Mouse (Mus musculus) intestine, postnatal 0 days (tissue): Measurements from ENCODE around the gene Lect2. TPM values are rescaled to one million over a fixed set of nuclear protein-coding genes. Genes with fewer than 3 reads are reported as not detected.

Experiments
- ATAC-seq: fragments of 200-750 bp; cut with Nextera tagmentation; 2 replicates; pipeline ENCODE4 v1.8.0; 2017; ENCODE audit warnings: mild to moderate bottlenecking, moderate TSS enrichment, moderate library complexity
- H3K27ac ChIP-seq: fragments of 300-500 bp; sonication (generic); 2 replicates; pipeline ENCODE4 v1.5.1; 2014; ENCODE audit warnings: mild to moderate bottlenecking, low read depth, low read length, moderate library complexity
- H3K27me3 ChIP-seq: fragments of 300-500 bp; sonication (generic); replicated peaks from 2 replicates; pipeline ENCODE4 v1.6.1; 2014; ENCODE audit warnings: low read length, mixed read lengths; ENCODE audit not compliant: control insufficient read depth, insufficient read depth
- H3K36me3 ChIP-seq: fragments of 300-500 bp; sonication (generic); 2 replicates; pipeline ENCODE4 v1.6.1; 2014; ENCODE audit warnings: mild to moderate bottlenecking, moderate library complexity; ENCODE audit not compliant: control insufficient read depth, insufficient read depth
- H3K4me1 ChIP-seq: fragments of 300-500 bp; sonication (generic); replicated peaks from 2 replicates; pipeline ENCODE4 v1.6.1; 2014; ENCODE audit warnings: antibody characterized with exemption, low read length, mixed read lengths; ENCODE audit not compliant: control insufficient read depth, insufficient read depth
- H3K4me2 ChIP-seq: fragments of 300-500 bp; sonication (generic); replicated peaks from 2 replicates; pipeline ENCODE4 v1.6.1; 2014; ENCODE audit warnings: low read depth, mild to moderate bottlenecking, moderate library complexity
- H3K4me3 ChIP-seq: fragments of 300-500 bp; sonication (generic); 2 replicates; pipeline ENCODE4 v1.5.1; 2014; ENCODE audit warnings: low read depth, low read length
- H3K9ac ChIP-seq: fragments of 300-500 bp; sonication (generic); 2 replicates; pipeline ENCODE4 v1.6.1; 2014; ENCODE audit warnings: mild to moderate bottlenecking, low read depth, low read length
- H3K9me3 ChIP-seq: fragments of 300-500 bp; sonication (generic); 2 replicates; pipeline ENCODE4 v1.6.1; 2016; ENCODE audit warnings: mixed run types; ENCODE audit not compliant: control insufficient read depth
- CTCF ChIP-seq: sonication (generic); IDR thresholded peaks from 2 replicates; pipeline ENCODE4 v1.5.1; 2016; ENCODE audit warnings: low read depth, mild to moderate bottlenecking, control low read depth, antibody characterized with exemption, moderate library complexity
- WGBS: fragments of 180-500 bp; shearing (Covaris S2); extraction: QIAGEN DNeasy Blood & Tissue Kit; methylation state at CpG from one replicate; pipeline ENCODE4 v1.1.7; 2014; 5-methylcytosine and 5-hydroxymethylcytosine counted together
- polyA plus RNA-seq: library from polyadenylated mRNA; unstranded; fragments of >200 nt; fragmentation: Nextera tagmentation; extraction: Ambion mirVana; gene quantifications from 2 replicates; pipeline ENCODE4 v1.2.1, GENCODE M21; 2015

The Lect2 gene
- polyA plus RNA-seq, 1 experiment from 2014 or later = 48.8 TPM

- H3K9ac ChIP-seq = no peak overlapping the region
- H3K36me3 ChIP-seq = no peaks in the 10 kb centered on the region
- no peak overlapping the region for H3K27ac ChIP-seq
- H3K4me1 ChIP-seq = peaks cover 3% of the 10 kb centered on the region; the same call in 1 of the 2 replicates
- 24% methylated on average over 2 of the region's 2 CpGs for WGBS
- H3K4me3 ChIP-seq = no peak overlapping the region
- H3K27me3 ChIP-seq = no peaks in the 10 kb centered on the region
- no peaks in the 10 kb centered on the region for H3K9me3 ChIP-seq
- peak; percentile 74 for TF ChIP-seq CTCF
- H3K4me2 ChIP-seq = no peak overlapping the region
- no peak for ATAC-seq
These were observed 6.1 kb upstream of the Lect2 start for GRCm38 (mm10) chr13:56554409-56554808.

- ATAC-seq = no peak
- TF ChIP-seq CTCF = no peak
- Histone ChIP-seq H3K27me3 (no peaks in the 10 kb centered on the region), H3K4me1 (peaks cover 3% of the 10 kb centered on the region; the same call in 1 of the 2 replicates), H3K9me3 (no peaks in the 10 kb centered on the region), H3K36me3 (no peaks in the 10 kb centered on the region), H3K27ac (no peak overlapping the region), H3K9ac (no peak overlapping the region), H3K4me2 (no peak overlapping the region), H3K4me3 (no peak overlapping the region)
- 58% methylated on average over 2 of the region's 2 CpGs for WGBS
These were observed 5.6 kb upstream of the Lect2 start for GRCm38 (mm10) chr13:56553923-56554322.

GRCm38 (mm10) chr13:56551661-56552060 is 3.4 kb upstream of the Lect2 start:
- Histone ChIP-seq H3K9ac (no peak overlapping the region), H3K9me3 (no peaks in the 10 kb centered on the region), H3K27ac (no peak overlapping the region), H3K36me3 (no peaks in the 10 kb centered on the region), H3K4me1 (peaks cover 7% of the 10 kb centered on the region; the same call in 1 of the 2 replicates), H3K27me3 (no peaks in the 10 kb centered on the region), H3K4me3 (no peak overlapping the region), H3K4me2 (no peak overlapping the region)
- WGBS = 86% methylated on average over 6 of the region's 6 CpGs
- no peak for TF ChIP-seq CTCF
- ATAC-seq = no peak

GRCm38 (mm10) chr13:56550574-56550973 is 2.3 kb upstream of the Lect2 start:
- H3K4me3 ChIP-seq = no peak overlapping the region
- no peaks in the 10 kb centered on the region for H3K36me3 ChIP-seq
- H3K4me2 ChIP-seq = no peak overlapping the region
- no peak for TF ChIP-seq CTCF
- H3K9me3 ChIP-seq = no peaks in the 10 kb centered on the region
- H3K4me1 ChIP-seq = peaks cover 7% of the 10 kb centered on the region; the same call in 1 of the 2 replicates
- no peak overlapping the region for H3K9ac ChIP-seq
- no peaks in the 10 kb centered on the region for H3K27me3 ChIP-seq
- no peak overlapping the region for H3K27ac ChIP-seq
- WGBS = 8% methylated on average over 1 of the region's 1 CpGs
- no peak for ATAC-seq

- no peak for TF ChIP-seq CTCF
- Histone ChIP-seq H3K4me2 (no peak overlapping the region), H3K36me3 (no peaks in the 10 kb centered on the region), H3K9ac (no peak overlapping the region), H3K27ac (no peak overlapping the region), H3K9me3 (no peaks in the 10 kb centered on the region), H3K4me1 (peaks cover 7% of the 10 kb centered on the region; the same call in 1 of the 2 replicates), H3K27me3 (no peaks in the 10 kb centered on the region), H3K4me3 (no peak overlapping the region)
- no peak for ATAC-seq
- 30% methylated on average over 4 of the region's 4 CpGs for WGBS
These were observed 1.1 kb upstream of the Lect2 start for GRCm38 (mm10) chr13:56549364-56549763.

- no peak overlapping the region for H3K4me2 ChIP-seq
- peaks cover 7% of the 10 kb centered on the region; the same call in 1 of the 2 replicates for H3K4me1 ChIP-seq
- H3K36me3 ChIP-seq = no peaks in the 10 kb centered on the region
- H3K9me3 ChIP-seq = no peaks in the 10 kb centered on the region
- WGBS = 85% methylated on average over 3 of the region's 3 CpGs
- no peak overlapping the region for H3K27ac ChIP-seq
- ATAC-seq = no peak
- no peak overlapping the region for H3K4me3 ChIP-seq
- no peak overlapping the region for H3K9ac ChIP-seq
- no peak for TF ChIP-seq CTCF
- H3K27me3 ChIP-seq = no peaks in the 10 kb centered on the region
These were observed 3.3 kb downstream of the Lect2 start for GRCm38 (mm10) chr13:56544956-56545355.

GRCm38 (mm10) chr13:56543805-56544204 is 4.5 kb downstream of the Lect2 start:
- no peak overlapping the region for H3K4me3 ChIP-seq
- H3K9ac ChIP-seq = no peak overlapping the region
- H3K36me3 ChIP-seq = no peaks in the 10 kb centered on the region
- ATAC-seq = no peak
- H3K9me3 ChIP-seq = no peaks in the 10 kb centered on the region
- WGBS = 89% methylated on average over 9 of the region's 9 CpGs
- TF ChIP-seq CTCF = no peak
- H3K4me1 ChIP-seq = peaks cover 3% of the 10 kb centered on the region; the same call in 1 of the 2 replicates
- H3K27ac ChIP-seq = no peak overlapping the region
- H3K4me2 ChIP-seq = no peak overlapping the region
- H3K27me3 ChIP-seq = no peaks in the 10 kb centered on the region
